Comparison of ENCODE assay signal across 17 mouse cellular contexts in genomic region chr11:8625915-8626604, GRCm38 (mm10). TPM values are rescaled to one million over a fixed set of nuclear protein-coding genes. Genes with fewer than 3 reads are reported as not detected.
DNase-seq lines count a peak whose midpoint lies in the region; ATAC-seq and TF ChIP-seq lines count a peak whose summit lies in the region.
"Had no signal": no experiment of that assay in that cellular context is flagged by ENCODE, and none has a peak within 500 bp of the region (broad histone marks: within the 10 kb centered on the region; RNA-seq: fewer than 3 reads in every experiment).

No protein-coding gene starts in this region.

- H3K9ac ChIP-seq in forebrain, embryonic 12.5 days = no peak overlapping the region
- H3K9ac ChIP-seq in forebrain, embryonic 11.5 days (ENCODE audit: low read length) = no peak overlapping the region
- no peak overlapping the region for H3K9ac ChIP-seq in stomach, embryonic 14.5 days (replicated peaks; ENCODE audit: low read depth, low read length)
- no peak overlapping the region for H3K9ac ChIP-seq in stomach, postnatal 0 days (ENCODE audit: low read length)
- H3K9ac ChIP-seq: liver, embryonic 15.5 days; midbrain, embryonic 15.5 days; neural tube, embryonic 12.5 days had no signal

- H3K36me3 ChIP-seq in forebrain, embryonic 12.5 days (replicated peaks) = no peaks in the 10 kb centered on the region
- no peaks in the 10 kb centered on the region for H3K36me3 ChIP-seq in forebrain, embryonic 11.5 days (ENCODE audit: control insufficient read depth, insufficient read depth, low read length)
- no peaks in the 10 kb centered on the region for H3K36me3 ChIP-seq in stomach, embryonic 14.5 days (ENCODE audit: control insufficient read depth, insufficient read depth, low read length)
- H3K36me3 ChIP-seq in stomach, postnatal 0 days (ENCODE audit: control insufficient read depth, insufficient read depth, low read length) = no peaks in the 10 kb centered on the region
- peaks cover 17% of the 10 kb centered on the region; the same call in 1 of the 2 replicates for H3K36me3 ChIP-seq in limb, embryonic 10.5 days
- H3K36me3 ChIP-seq: liver, embryonic 15.5 days; midbrain, embryonic 15.5 days; neural tube, embryonic 12.5 days had no signal

- H3K9me3 ChIP-seq in forebrain, embryonic 12.5 days = no peaks in the 10 kb centered on the region
- no peaks in the 10 kb centered on the region for H3K9me3 ChIP-seq in forebrain, embryonic 11.5 days (ENCODE audit: control insufficient read depth, low read length)
- no peaks in the 10 kb centered on the region for H3K9me3 ChIP-seq in stomach, embryonic 14.5 days (ENCODE audit: control insufficient read depth, low read depth, low read length)
- no peaks in the 10 kb centered on the region for H3K9me3 ChIP-seq in stomach, postnatal 0 days (ENCODE audit: control insufficient read depth, low read length)
- H3K9me3 ChIP-seq in limb, embryonic 10.5 days (replicated peaks) = no peaks in the 10 kb centered on the region
- H3K9me3 ChIP-seq: liver, embryonic 15.5 days; midbrain, embryonic 15.5 days; neural tube, embryonic 12.5 days had no signal

- no peak for TF ChIP-seq CTCF in stomach, postnatal 0 days (IDR thresholded peaks at IDR 0.05; ENCODE audit: low read depth)

- H3K4me3 ChIP-seq in forebrain, embryonic 12.5 days (replicated peaks) = no peak overlapping the region
- no peak overlapping the region for H3K4me3 ChIP-seq in forebrain, embryonic 11.5 days (ENCODE audit: low read depth, low read length)
- H3K4me3 ChIP-seq in stomach, embryonic 14.5 days (ENCODE audit: low read depth, low read length) = no peak overlapping the region
- H3K4me3 ChIP-seq in stomach, postnatal 0 days (ENCODE audit: low read depth, low read length) = no peak overlapping the region
- peak overlapping the region; percentile 95 for H3K4me3 ChIP-seq in limb, embryonic 10.5 days
- H3K4me3 ChIP-seq: gastrocnemius, adult 2 months; liver, embryonic 15.5 days; midbrain, embryonic 15.5 days; neural tube, embryonic 12.5 days had no signal

- 0 out of 2 replicates have a peak overlapping the region, but pooled peaks have one; percentile 26 for H3K27ac ChIP-seq in forebrain, embryonic 12.5 days
- no peak overlapping the region for H3K27ac ChIP-seq in forebrain, embryonic 11.5 days (ENCODE audit: low read depth, low read length)
- H3K27ac ChIP-seq in stomach, embryonic 14.5 days (ENCODE audit: low read length) = peak overlapping the region; percentile 44; the same call in 1 of the 2 replicates
- no peak overlapping the region for H3K27ac ChIP-seq in stomach, postnatal 0 days (replicated peaks)
- peak overlapping the region; percentile 99 for H3K27ac ChIP-seq in limb, embryonic 10.5 days
- H3K27ac ChIP-seq: gastrocnemius, adult 2 months; liver, embryonic 15.5 days; midbrain, embryonic 15.5 days; neural tube, embryonic 12.5 days had no signal

- peaks cover 16% of the 10 kb centered on the region; the same call in 1 of the 2 replicates for H3K27me3 ChIP-seq in forebrain, embryonic 12.5 days
- H3K27me3 ChIP-seq in forebrain, embryonic 11.5 days (ENCODE audit: control insufficient read depth, insufficient read depth, low read length) = no peaks in the 10 kb centered on the region
- no peaks in the 10 kb centered on the region for H3K27me3 ChIP-seq in stomach, embryonic 14.5 days (ENCODE audit: control insufficient read depth, insufficient read depth, low read length)
- H3K27me3 ChIP-seq in stomach, postnatal 0 days (ENCODE audit: control insufficient read depth, insufficient read depth, low read length) = no peaks in the 10 kb centered on the region
- no peaks in the 10 kb centered on the region for H3K27me3 ChIP-seq in limb, embryonic 10.5 days (ENCODE audit: low read depth, poor library complexity, severe bottlenecking)
- H3K27me3 ChIP-seq: midbrain, embryonic 15.5 days had no signal

- H3K4me1 ChIP-seq in forebrain, embryonic 12.5 days = peaks cover 20% of the 10 kb centered on the region
- H3K4me1 ChIP-seq in forebrain, embryonic 11.5 days (replicated peaks; ENCODE audit: control insufficient read depth, insufficient read depth, low read length) = no peaks in the 10 kb centered on the region; the same call in 1 of the 2 replicates
- H3K4me1 ChIP-seq in stomach, embryonic 14.5 days (ENCODE audit: control insufficient read depth, insufficient read depth, low read length) = peaks cover 38% of the 10 kb centered on the region
- H3K4me1 ChIP-seq in stomach, postnatal 0 days (replicated peaks; ENCODE audit: control insufficient read depth, insufficient read depth) = no peaks in the 10 kb centered on the region; the same call in 1 of the 2 replicates
- H3K4me1 ChIP-seq in limb, embryonic 10.5 days = peaks cover 61% of the 10 kb centered on the region

- no peak for DNase-seq in forebrain, embryonic 11.5 days (ENCODE audit: low spot score)
- DNase-seq in stomach, postnatal 0 days (ENCODE audit: low spot score) = no peak
- no peak for DNase-seq in limb, embryonic 10.5 days (ENCODE audit: low spot score)
- no peak for DNase-seq in cerebellum, adult 18-20 months
- no peak for DNase-seq in natural killer cell, adult 2 months (ENCODE audit: low spot score in 2 of 2)
- DNase-seq: B cell, adult 2 months; gastrocnemius, adult 2 months; kidney, adult 8-10 months had no signal

- H3K4me2 ChIP-seq in forebrain, embryonic 12.5 days = no peak overlapping the region
- no peak overlapping the region for H3K4me2 ChIP-seq in forebrain, embryonic 11.5 days (ENCODE audit: low read depth, low read length, severe bottlenecking)
- no peak overlapping the region for H3K4me2 ChIP-seq in stomach, embryonic 14.5 days (replicated peaks; ENCODE audit: low read depth, low read length)
- no peak overlapping the region for H3K4me2 ChIP-seq in stomach, postnatal 0 days (replicated peaks; ENCODE audit: low read depth)
- H3K4me2 ChIP-seq: heart, embryonic 11.5 days; liver, embryonic 15.5 days; midbrain, embryonic 15.5 days had no signal

- no peak for ATAC-seq in forebrain, embryonic 12.5 days (ENCODE audit: low FRiP score)
- no peak for ATAC-seq in forebrain, embryonic 11.5 days (replicated peaks; ENCODE audit: low FRiP score)
- ATAC-seq in stomach, embryonic 14.5 days (ENCODE audit: insufficient number of reproducible peaks, insufficient read depth, low FRiP score, low read depth) = no peak
- ATAC-seq in stomach, postnatal 0 days (ENCODE audit: low FRiP score, low TSS enrichment) = no peak
- no peak for ATAC-seq in erythroblast, adult 5-6 weeks (replicated peaks; ENCODE audit: low FRiP score, poor library complexity, severe bottlenecking)
- ATAC-seq: activated CD4-positive, CD25-positive, alpha-beta regulatory T cell, adult 4 months; forebrain, embryonic 14.5 days; midbrain, embryonic 15.5 days had no signal

- 76% methylated on average over 10 of the region's 10 CpGs for WGBS in forebrain, embryonic 12.5 days
- 69% methylated on average over 10 of the region's 10 CpGs for whole genome bisulfite sequencing in forebrain, embryonic 11.5 days
- WGBS in stomach, embryonic 14.5 days = 47% methylated on average over 10 of the region's 10 CpGs
- 64% methylated on average over 10 of the region's 10 CpGs for WGBS in stomach, postnatal 0 days
- WGBS in limb, embryonic 10.5 days = 52% methylated on average over 10 of the region's 10 CpGs

- TF ChIP-seq EP300 in stomach, postnatal 0 days (optimal IDR thresholded peaks at IDR 0.05) = no peak

RNA-seq across cellular contexts. Expression of gene Tns3, which starts 38.3 kb away (rescaled TPM):
- polyA plus RNA-seq in forebrain, embryonic 12.5 days (2016; fragmentation: Nextera tagmentation; extraction: Ambion mirVana) = 10.2 and 11.4 TPM in 2 replicates
- polyA plus RNA-seq in forebrain, embryonic 11.5 days (2014; fragmentation: Nextera tagmentation; extraction: Ambion mirVana) = 8.5 and 8.8 TPM in 2 replicates
- 29.7 and 31.2 TPM in 2 replicates for polyA plus RNA-seq in stomach, embryonic 14.5 days (2014; fragmentation: Nextera tagmentation; extraction: Ambion mirVana)
- 10.4 and 10.5 TPM in 2 replicates for polyA plus RNA-seq in stomach, postnatal 0 days (2015; fragmentation: Nextera tagmentation; extraction: Ambion mirVana)
- polyA plus RNA-seq in limb, embryonic 10.5 days (2016; fragmentation: Nextera tagmentation; extraction: Ambion mirVana) = 28.2 and 35.6 TPM in 2 replicates
- 3.7 and 5.6 TPM in 2 replicates for total RNA-seq in erythroblast, adult 5-6 weeks (2015; ENCODE audit: low replicate concordance)
- 2.2 and 4.8 TPM in 2 replicates for total RNA-seq in erythroblast, adult 5-6 weeks (2017; ENCODE audit: low replicate concordance)

Comparison
In these comparisons a context has a peak if more than half of its experiments do, and no peak if none do; other contexts are left out.
1. H3K27ac ChIP-seq: peak in forebrain, embryonic 12.5 days (single experiment), stomach, embryonic 14.5 days (single experiment) and limb, embryonic 10.5 days (single experiment); none in forebrain, embryonic 11.5 days (single experiment) and stomach, postnatal 0 days (single experiment).